Mouse (Mus musculus) heart, adult 9 months (tissue): Measurements from ENCODE around the gene Gm26897.

Source experiments
- DNase-seq, 2 experiments: peaks; one replicate each; pipeline ENCODE4 v3.0.0; 2022; ENCODE audit warnings: low spot score in 2 of 2

Gene Gm26897

DNA sequence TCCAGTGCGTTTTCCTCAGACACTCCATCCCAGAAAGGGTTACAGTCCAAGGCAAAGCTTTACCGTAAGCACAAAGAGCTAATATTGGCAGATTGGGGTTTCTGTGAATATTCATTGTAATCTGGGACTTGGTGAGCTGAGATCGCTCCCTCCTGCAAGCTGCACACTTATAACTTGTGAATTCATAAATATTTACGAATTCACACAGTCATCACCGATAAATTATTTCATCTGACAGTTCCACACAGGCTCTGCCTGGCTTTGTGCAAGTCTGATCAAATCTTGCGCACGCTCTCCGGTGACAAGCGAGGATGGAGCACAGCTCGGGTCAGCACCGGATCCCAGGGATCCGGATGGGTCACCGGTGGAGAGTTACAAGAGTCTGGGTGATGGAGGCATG is 16.4 kb downstream of the Gm26897 start:
- DNase-seq: no peak

DNA sequence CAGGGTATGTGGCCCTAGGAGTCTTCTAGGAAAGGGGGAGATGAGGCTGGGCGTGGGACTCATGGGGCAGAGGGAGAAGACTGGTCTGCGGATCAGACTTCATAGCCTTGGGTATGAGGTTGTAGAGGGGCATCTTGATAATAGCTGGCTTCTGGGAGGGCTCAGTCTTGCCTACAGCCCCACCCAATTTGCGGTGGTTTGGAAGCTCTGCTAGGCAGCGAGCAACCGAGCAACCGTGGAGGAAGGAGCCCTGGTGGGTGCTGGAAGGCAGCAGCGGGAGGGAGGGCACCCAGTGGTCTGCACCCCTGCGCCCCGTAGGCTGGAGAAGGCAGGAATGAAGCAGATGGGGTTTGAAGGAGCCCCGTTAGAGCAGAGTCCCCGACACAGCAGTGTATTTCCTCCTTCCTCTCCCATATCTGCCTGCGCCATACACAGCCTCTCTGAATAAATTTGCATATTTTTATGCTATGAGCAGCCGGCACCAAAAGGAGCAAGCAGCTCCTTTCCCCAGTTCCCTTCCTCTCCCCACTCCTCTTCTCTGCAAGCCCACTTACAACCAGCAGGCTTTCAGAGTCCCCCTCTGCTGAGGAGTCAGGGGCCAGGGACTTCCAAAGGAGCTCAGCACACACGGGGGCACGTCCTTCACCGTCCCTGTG is 20.9 kb downstream of the Gm26897 start:
- DNase-seq: no peak

DNA sequence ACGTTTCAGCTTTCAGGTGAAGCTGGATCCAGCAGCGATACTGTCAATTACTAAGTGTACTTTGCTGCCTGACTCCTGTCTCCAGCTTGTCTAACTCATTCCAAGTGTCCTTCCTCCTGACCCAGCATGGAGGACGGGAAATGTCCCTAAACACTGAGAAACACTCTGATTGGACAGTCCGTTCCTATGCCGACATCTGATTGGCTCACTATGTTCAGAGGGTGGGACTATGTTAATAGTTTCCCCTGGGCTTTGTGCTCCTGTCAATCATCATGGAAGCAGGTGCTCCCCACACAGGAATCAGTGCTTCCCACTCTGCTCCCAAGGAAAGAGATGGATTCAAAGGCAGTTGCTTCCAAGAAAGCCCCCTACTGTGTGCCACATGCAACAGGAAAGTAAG is 21.6 kb downstream of the Gm26897 start:
- DNase-seq: no peak

DNA sequence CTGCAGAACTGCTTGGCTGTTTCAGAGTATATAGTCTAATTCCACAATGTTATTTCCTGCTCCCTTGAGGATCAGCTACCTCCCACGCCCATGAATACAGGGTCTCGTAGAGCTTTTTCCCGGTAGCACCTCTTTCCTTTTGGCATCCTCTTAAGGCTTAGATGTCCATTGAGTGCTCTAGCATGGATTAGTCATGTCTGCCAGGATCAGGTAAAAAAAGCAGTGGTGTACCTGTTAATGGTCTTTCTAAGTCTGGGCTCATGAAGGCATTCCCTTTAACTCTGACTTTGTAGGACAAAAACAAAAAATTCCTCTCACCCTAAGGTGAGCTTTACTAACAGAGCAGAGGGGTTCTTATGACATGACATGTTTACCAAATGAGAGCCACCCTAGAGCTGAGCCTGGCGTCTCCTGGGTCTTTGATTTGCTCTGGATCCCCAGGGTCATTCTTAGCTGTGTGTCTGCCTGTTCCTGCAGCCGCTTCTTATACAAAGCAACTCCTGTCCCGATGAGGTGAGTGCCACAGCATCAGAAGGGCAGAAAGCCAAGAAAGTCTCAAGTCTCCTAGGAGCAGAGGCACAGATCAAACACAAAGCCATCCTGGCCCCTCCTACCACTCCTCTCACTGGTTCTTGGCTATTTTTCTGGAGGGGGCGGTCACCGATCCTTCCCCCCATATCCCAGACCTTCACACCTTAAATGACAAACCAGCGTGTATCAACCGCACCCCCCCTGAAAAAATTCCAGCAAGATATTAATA is 27.2 kb downstream of the Gm26897 start:
- DNase-seq: no peak

DNA sequence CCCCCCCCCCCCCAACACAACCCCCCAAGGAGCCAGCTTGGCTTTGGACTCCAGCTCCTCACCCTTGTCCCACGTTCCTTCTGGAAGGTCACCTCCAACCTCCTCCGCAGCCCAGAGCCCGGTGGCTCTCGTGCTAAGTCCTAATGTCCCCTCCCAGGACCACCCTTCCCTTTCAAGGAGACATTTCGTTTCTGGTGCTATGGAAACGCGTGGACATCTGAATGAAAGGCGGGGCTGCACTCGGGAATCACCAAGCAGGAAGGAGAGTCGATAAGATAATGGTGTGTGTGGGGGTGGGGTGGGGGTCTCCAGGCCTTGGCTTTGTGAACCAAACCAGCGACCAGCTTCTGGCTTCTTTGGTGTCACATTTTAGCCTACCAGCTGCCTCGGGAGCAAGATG is 27.9 kb downstream of the Gm26897 start:
- no peak for DNase-seq

DNA sequence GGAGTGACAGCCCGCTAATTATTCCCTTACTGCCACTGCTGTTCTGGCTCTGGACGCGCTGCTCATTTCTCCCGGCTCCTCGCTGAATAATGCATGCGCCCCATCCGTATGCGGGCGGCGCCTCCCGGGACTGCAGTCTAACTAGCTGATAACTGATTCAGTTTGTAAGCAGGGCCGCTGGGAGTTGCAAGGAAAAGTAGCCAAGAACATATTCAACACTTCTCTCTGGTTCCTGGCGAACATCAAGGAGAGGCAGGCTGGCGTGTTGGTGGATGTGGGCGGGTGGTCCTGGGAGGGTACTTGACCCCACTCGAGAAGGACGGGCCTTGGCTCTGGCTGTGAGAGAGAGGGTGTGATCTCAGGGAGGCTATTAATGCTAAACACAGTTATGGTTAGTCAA is 28.4 kb downstream of the Gm26897 start:
- DNase-seq: peak; percentile 69 to 78

DNA sequence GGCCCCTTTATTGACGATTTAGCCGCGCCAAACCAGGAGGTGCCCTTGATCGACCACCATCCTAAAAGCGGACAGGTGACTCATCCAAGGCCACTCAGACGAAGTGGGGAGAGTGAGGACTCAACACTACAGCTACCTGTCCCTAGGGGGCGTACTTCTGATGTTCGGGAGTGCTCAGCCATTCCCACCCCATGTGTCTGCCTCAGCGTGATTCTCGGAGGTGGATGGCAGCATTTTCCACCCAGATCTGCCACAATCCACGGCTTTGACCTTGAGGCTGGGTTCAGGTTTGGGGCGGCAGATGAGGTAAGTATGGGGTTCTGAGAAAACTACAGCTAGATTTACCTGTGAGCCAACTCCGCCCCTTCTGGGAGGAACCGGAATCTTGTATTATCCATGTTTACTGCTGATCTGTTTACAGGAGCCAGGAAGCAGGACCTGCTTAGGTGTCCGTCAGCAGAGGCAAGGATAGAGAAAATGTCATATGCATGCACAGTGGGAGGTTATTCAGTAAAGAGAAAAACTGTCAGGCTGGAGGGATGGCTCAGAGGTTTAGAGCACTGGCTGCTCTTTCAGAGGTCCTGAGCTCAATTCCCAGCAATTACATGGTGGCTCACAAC is 32.1 kb downstream of the Gm26897 start:
- no peak for DNase-seq

DNA sequence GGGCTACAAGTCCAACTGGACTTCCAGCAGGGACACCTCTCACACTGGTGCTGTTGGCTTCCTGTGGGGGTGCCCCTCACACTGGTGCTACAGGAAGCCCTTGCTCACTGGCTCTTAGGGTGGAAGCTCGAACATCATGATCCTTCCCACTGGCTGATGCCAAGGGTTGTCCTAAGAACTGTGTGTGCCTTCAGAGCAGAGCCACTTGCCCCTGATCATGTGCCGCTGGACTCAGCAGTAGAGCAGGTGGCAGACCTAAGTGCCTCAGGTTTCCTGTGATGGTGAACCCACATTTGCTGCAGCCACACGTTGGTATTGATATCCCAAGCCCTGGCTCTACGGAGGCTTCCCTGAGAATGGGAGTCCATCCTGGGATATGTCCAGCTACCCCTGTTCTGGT is 33.0 kb downstream of the Gm26897 start:
- DNase-seq: no peak

DNA sequence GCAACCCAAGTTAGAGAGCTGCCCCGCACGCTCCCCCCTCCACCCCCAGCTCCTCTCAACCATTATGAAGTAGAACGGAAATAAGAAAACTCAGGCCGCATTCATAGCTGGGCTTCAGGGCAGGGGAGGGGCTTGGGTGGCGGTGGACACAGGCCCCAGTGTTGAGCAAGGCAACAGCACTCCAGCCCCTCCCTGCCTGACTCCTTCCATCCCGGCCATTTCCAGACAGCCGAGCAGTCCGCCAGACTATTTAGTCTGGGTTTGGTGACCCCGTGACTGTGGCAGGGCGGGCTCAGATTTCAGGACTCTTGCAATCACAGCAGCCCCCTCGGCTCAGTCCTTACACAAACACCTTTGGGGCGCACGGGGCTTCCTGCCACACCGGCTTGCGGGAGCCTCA is 36.5 kb downstream of the Gm26897 start:
- DNase-seq: peak; percentile 57 to 62

DNA sequence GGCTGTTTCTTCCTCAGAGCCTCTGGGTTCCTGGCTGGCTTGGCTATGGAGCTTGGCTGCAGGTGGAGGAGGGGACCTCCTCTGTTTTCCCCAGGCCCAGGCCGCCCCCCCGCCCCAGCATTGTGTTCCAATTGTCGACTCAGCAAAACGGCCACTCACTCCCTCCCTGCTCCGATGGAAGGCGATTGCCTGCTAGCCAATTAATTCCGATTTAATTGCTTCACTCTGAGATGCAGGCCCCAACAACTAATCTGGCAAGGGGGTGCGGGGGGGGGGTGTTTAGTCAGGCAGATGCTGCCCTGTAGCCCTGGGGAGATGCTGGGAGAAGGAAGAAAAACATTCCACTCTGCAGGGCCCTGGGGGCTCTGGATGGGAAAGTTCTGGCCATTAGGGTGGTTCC is 38.4 kb downstream of the Gm26897 start:
- DNase-seq: no peak

DNA sequence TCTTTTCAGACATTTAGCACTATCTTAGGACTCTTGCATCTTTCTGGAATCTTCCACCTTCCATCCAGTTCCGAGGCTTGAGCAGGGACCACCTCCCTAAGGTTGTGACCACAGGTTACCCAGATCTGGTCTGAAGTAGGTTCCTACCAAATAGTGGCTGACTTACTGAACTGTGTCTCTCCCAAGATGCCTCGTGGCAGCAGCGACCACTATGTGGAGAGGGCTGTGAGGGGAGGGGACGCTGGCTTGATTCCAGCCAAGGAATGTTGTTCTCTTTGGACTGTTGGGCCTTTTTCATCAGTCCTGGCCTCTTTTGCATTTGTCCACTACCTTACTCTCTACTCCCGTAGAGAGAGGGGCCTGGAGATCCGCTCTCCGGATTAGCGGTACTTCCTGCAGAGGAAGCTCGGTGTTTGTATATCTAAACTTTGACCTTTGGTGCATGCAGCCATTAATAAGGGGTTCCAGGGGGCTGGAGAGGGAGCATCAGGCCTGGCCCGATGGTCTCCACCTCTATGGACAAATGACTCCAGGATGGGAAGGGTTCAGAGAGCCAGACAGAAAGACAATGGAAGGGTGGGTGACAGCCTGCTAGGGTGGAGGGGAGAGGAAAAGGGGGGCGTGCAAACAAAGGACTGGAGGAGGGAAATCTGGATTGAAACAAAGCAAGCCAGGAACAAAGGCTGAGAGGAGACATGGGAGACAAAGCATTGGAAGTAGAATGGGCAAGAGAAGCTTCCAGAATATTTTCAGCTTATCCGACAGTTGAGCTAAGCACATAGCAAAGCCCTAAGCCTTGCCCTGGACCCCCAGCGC is 39.1 kb downstream of the Gm26897 start:
- no peak for DNase-seq

DNA sequence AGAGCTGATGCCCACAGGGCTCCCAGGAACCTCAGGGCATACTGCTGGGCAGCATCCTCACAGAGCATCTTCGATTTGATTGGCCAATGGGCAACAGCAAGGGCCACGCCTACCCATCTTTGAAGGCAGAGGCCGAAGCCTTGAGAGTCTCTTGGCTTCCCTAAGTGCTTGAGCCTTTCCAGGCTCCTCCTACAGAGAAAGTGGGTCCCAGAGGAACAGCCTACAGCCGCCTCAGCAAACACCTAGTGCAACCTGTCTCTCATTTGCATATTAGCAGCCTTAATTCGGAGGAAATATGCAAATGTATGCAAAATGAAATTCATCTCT is 39.6 kb downstream of the Gm26897 start:
- DNase-seq: no peak

DNA sequence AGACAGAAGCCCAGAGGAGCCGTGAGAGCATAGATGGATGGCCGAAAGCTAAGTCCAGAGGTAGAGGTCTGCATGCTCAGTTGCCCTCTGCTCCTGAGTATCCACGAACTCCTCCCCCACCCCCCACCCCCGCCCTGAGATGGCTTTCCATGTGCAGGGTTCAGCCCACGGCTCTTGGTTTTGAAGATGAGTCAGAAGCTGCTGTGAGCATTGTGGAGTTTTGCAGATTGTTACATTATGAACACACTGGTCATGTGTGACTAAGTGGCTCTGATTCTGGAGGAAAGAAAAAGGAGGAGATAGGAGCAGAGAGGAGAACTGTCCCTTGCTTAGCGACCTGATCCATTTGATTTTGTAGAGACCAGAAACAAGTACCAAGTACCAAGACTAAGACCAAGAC is 42.5 kb downstream of the Gm26897 start:
- DNase-seq: no peak

DNA sequence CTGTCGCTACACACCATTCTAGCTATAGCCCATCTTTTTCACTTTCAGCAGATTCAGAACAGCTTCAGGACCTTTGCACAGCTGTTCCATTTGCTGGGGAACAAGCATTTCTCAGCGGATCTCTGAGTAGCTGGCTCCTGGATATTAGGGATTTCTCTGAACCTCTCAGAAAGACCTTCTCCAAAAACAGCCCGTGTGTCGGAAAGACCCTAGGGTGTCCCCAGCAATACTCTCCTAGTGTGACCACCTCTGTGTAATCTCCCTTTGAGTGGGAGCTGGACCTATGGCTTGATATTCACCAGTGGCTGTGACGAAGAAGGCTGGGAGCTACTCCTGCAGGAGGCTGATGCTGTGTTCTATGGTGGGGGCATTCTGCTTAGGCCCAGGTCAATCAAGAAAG is 44.4 kb downstream of the Gm26897 start:
- no peak for DNase-seq

DNA sequence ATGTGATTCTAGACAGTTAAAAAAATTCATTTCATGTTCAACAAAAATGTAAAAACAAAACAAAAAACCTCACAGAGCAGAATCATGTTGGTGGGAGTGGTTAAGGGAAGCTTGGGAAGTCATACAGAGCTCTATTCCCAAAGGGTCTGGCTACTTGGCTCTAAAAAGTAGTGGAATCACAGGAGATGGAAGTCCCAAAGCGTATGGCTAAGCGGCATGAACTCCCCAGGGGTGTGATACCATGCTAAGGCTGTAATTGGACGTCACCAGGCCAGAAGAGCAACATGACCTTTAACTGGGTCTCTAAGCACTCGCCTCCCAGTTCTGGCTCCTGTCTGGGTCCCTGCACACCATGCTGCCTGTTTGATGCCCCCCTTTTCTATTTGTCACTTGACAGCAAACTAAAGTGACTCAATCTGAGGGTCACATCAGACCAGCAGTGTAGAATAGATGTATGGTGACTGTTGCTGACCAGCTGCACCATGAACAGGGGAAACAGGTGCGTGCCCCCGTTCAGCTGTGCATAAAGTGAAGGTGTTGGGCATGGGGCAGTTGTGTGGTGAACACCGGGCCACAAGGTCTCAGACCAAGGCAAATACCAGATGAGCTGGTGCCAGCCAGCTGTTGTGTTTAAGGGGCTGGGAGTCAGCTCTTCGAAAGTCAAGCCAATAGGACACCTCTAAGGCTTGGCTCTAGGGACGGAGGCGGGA is 46.2 kb downstream of the Gm26897 start:
- DNase-seq: no peak
